Mouse (Mus musculus) left cerebral cortex, postnatal 4 days (tissue): ENCODE measurements at regions not wholly inside any gene's neighbourhood (a gene's known extent, or its start where the extent isn't known, plus 50 kb on each side); places are given as distances from the start of the nearest gene placed in this dataset.
A peak's percentile ranks its signal among the peaks of the same experiment; 100 is the strongest.

Experiments used
- DNase-seq: peaks from one replicate; pipeline ENCODE4 v3.0.0-alpha.2; 2022
- intact Hi-C: fragments of 180-260 bp; cut with DNase I; formaldehyde crosslinking; loops from one replicate; pipeline ENCODE4 v1.15.1; 2025

DNA sequence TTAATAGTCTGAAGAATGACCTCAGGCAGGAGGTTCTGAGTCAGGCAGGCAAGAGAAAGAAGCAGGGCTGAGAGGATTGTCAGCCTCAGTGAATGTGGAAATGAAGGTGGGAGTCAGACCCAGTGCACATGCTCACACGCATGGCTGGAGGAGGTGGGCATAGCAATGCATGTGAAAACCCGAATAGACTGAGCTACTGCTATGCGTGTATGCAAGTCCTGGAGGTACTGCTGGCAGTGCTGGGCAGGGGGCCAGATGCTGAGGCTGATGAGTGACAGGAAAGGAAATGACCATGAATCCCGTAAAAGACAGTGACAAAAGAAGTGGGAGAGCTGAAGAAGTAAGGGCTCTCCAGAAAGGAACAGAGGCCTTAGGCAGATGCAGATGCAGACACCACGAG, 50.3 kb upstream of the Armc3 start:
- peak; percentile 64 for DNase-seq
- intact Hi-C loops = no loop called here
